7 mouse cellular contexts compared by ENCODE assay signal in genomic region chr11:69671726-69672124, GRCm38 (mm10). TPM values are rescaled to one million over a fixed set of nuclear protein-coding genes. Genes with fewer than 3 reads are reported as not detected.
A peak's percentile ranks its signal among the peaks of the same experiment; 100 is the strongest.
DNase-seq lines count a peak whose midpoint lies in the region; ATAC-seq and TF ChIP-seq lines count a peak whose summit lies in the region.

No protein-coding gene starts in this region.

- H3K9me3 ChIP-seq in forebrain, embryonic 14.5 days (replicated peaks; ENCODE audit: control insufficient read depth, low read length): no peaks in the 10 kb centered on the region
- no peaks in the 10 kb centered on the region for H3K9me3 ChIP-seq in liver, embryonic 14.5 days (ENCODE audit: control insufficient read depth, low read length)

- H3K4me3 ChIP-seq in testis, adult 2 months (ENCODE audit: control insufficient read depth, low read depth, low read length): peak overlapping the region; percentile 95
- peak overlapping the region; percentile 100 for H3K4me3 ChIP-seq in forebrain, embryonic 14.5 days (ENCODE audit: low read depth, low read length)
- peak overlapping the region; percentile 77 to 94 for H3K4me3 ChIP-seq in liver, embryonic 14.5 days (ENCODE audit: insufficient read depth in 1 of 2, low read depth in 2 of 2, low read length in 2 of 2)

- ATAC-seq in forebrain, embryonic 14.5 days: peak; percentile 10; the same call in 1 of the 2 replicates
- peak; percentile 3; the same call in 1 of the 2 replicates for ATAC-seq in liver, embryonic 14.5 days (ENCODE audit: insufficient read depth)

- 0 out of 2 replicates have a peak, but pooled peaks cover 2% of the 10 kb centered on the region for H3K4me1 ChIP-seq in testis, adult 2 months (ENCODE audit: control insufficient read depth, insufficient read depth, low read length)
- H3K4me1 ChIP-seq in forebrain, embryonic 14.5 days (ENCODE audit: control insufficient read depth, insufficient read depth, low read length): peaks cover 16% of the 10 kb centered on the region
- H3K4me1 ChIP-seq in liver, embryonic 14.5 days (replicated peaks; ENCODE audit: control insufficient read depth in 2 of 2, insufficient read depth in 2 of 2, low read length in 1 of 2): peaks cover 13 to 17% of the 10 kb centered on the region in 2 experiments

- H3K36me3 ChIP-seq in testis, adult 2 months (ENCODE audit: control insufficient read depth, insufficient read depth, low read length): peaks cover 1% of the 10 kb centered on the region
- peaks cover 77% of the 10 kb centered on the region for H3K36me3 ChIP-seq in forebrain, embryonic 14.5 days (ENCODE audit: control insufficient read depth, insufficient read depth, low read length)
- H3K36me3 ChIP-seq in liver, embryonic 14.5 days (replicated peaks; ENCODE audit: control insufficient read depth, insufficient read depth, low read depth): peaks cover 65% of the 10 kb centered on the region

- WGBS in forebrain, embryonic 14.5 days: under 1% methylated on average over 43 of the region's 43 CpGs
- 1% methylated on average over 43 of the region's 43 CpGs for WGBS in liver, embryonic 14.5 days (ENCODE audit: insufficient replicate concordance)

- H3K4me2 ChIP-seq in forebrain, embryonic 14.5 days (ENCODE audit: low read length): peak overlapping the region; percentile 94
- H3K4me2 ChIP-seq in liver, embryonic 14.5 days (ENCODE audit: low read depth): peak overlapping the region; percentile 97

- peak overlapping the region; percentile 98 for H3K27ac ChIP-seq in testis, adult 2 months (ENCODE audit: control insufficient read depth, insufficient read depth, low read depth, low read length)
- peak overlapping the region; percentile 97 for H3K27ac ChIP-seq in forebrain, embryonic 14.5 days (ENCODE audit: low read depth, low read length)
- H3K27ac ChIP-seq in liver, embryonic 14.5 days: peak overlapping the region; percentile 97

- TF ChIP-seq CTCF in testis, adult 2 months (IDR thresholded peaks at IDR 0.05; ENCODE audit: control insufficient read depth, insufficient read depth, insufficient replicate concordance, low read depth, low read length): no peak
- TF ChIP-seq CTCF in liver, embryonic 14.5 days (IDR thresholded peaks at IDR 0.05; ENCODE audit: low read depth): no peak; the same call in 1 of the 2 replicates

- peak overlapping the region; percentile 100 for H3K9ac ChIP-seq in forebrain, embryonic 14.5 days (ENCODE audit: low read length)
- H3K9ac ChIP-seq in liver, embryonic 14.5 days (replicated peaks): peak overlapping the region; percentile 99

- no peak for DNase-seq in testis, postnatal 10 days (ENCODE audit: low spot score)
- DNase-seq in forebrain, embryonic 14.5 days (ENCODE audit: low spot score): no peak
- DNase-seq in liver, embryonic 14.5 days (ENCODE audit: low read depth in 3 of 3, low spot score in 3 of 3): no peak
- DNase-seq in layer of hippocampus, postnatal 10 days (ENCODE audit: low spot score in 2 of 2): no peak
- DNase-seq in gastrocnemius, postnatal 10 days: no peak
- no peak for DNase-seq in kidney, adult 8-10 months

- TF ChIP-seq POLR2A in testis, adult 2 months (IDR thresholded peaks at IDR 0.05; ENCODE audit: control insufficient read depth, low read depth, low read length): no peak

- TF ChIP-seq EP300 in liver, embryonic 14.5 days (IDR thresholded peaks at IDR 0.05; ENCODE audit: low read depth): no peak

- H3K27me3 ChIP-seq in testis, adult 2 months (ENCODE audit: control insufficient read depth, insufficient read depth, low read length): no peaks in the 10 kb centered on the region
- H3K27me3 ChIP-seq in forebrain, embryonic 14.5 days (replicated peaks; ENCODE audit: control insufficient read depth, insufficient read depth, low read length): no peaks in the 10 kb centered on the region
- no peaks in the 10 kb centered on the region for H3K27me3 ChIP-seq in liver, embryonic 14.5 days (ENCODE audit: control insufficient read depth, insufficient read depth, low read length)

RNA-seq across cellular contexts. Expression of gene Eif4a1, which starts 0.5 kb away (rescaled TPM):
- polyA plus RNA-seq in testis, adult 2 months (2012; rRNA removed): 166 and 210 TPM in 2 replicates
- 1,177 and 1,222 TPM in 2 replicates for polyA plus RNA-seq in forebrain, embryonic 14.5 days (2014; fragmentation: Nextera tagmentation; extraction: Ambion mirVana)
- 312 and 420 TPM in 2 replicates for polyA plus RNA-seq in liver, embryonic 14.5 days (2012; rRNA removed)
- 316 TPM in 2 replicates for polyA plus RNA-seq in liver, embryonic 14.5 days (2014; fragmentation: Nextera tagmentation; extraction: Ambion mirVana)
- total RNA-seq in layer of hippocampus, postnatal 10 days (2021): 100 to 1,000 TPM; 492 to 501 TPM
- 100 to 1,000 TPM; 216 to 234 TPM for total RNA-seq in gastrocnemius, postnatal 10 days (2021)

RNA-seq across cellular contexts. Expression of gene Cd68, which starts 5.8 kb away (rescaled TPM):
- 3.9 and 4.4 TPM in 2 replicates for polyA plus RNA-seq in testis, adult 2 months (2012; rRNA removed)
- polyA plus RNA-seq in forebrain, embryonic 14.5 days (2014; fragmentation: Nextera tagmentation; extraction: Ambion mirVana): 8.2 and 9.6 TPM in 2 replicates
- 9.4 and 12.3 TPM in 2 replicates for polyA plus RNA-seq in liver, embryonic 14.5 days (2012; rRNA removed)
- 17.7 and 18.9 TPM in 2 replicates for polyA plus RNA-seq in liver, embryonic 14.5 days (2014; fragmentation: Nextera tagmentation; extraction: Ambion mirVana)
- total RNA-seq in layer of hippocampus, postnatal 10 days (2021): 10 to 100 TPM in 1 of 2 experiments, 1 to 10 TPM in 1; 8.4 to 11.5 TPM
- total RNA-seq in gastrocnemius, postnatal 10 days (2021): 10 to 100 TPM in 1 of 2 experiments, 1 to 10 TPM in 1; 6.1 to 14.1 TPM

RNA-seq across cellular contexts. Expression of gene Mpdu1, which starts 9.3 kb away (rescaled TPM):
- polyA plus RNA-seq in testis, adult 2 months (2012; rRNA removed): 41.9 and 42.5 TPM in 2 replicates
- 72.9 and 83.0 TPM in 2 replicates for polyA plus RNA-seq in forebrain, embryonic 14.5 days (2014; fragmentation: Nextera tagmentation; extraction: Ambion mirVana)
- polyA plus RNA-seq in liver, embryonic 14.5 days (2012; rRNA removed): 40.4 and 60.1 TPM in 2 replicates
- 13.8 and 16.0 TPM in 2 replicates for polyA plus RNA-seq in liver, embryonic 14.5 days (2014; fragmentation: Nextera tagmentation; extraction: Ambion mirVana)
- total RNA-seq in layer of hippocampus, postnatal 10 days (2021): 10 to 100 TPM; 85.9 to 89.9 TPM
- 10 to 100 TPM; 21.1 to 21.3 TPM for total RNA-seq in gastrocnemius, postnatal 10 days (2021)

RNA-seq across cellular contexts. Expression of gene Senp3, which starts 10.2 kb away (rescaled TPM):
- 54.7 and 67.6 TPM in 2 replicates for polyA plus RNA-seq in testis, adult 2 months (2012; rRNA removed)
- polyA plus RNA-seq in forebrain, embryonic 14.5 days (2014; fragmentation: Nextera tagmentation; extraction: Ambion mirVana): 81.8 and 88.2 TPM in 2 replicates
- 37.0 and 45.8 TPM in 2 replicates for polyA plus RNA-seq in liver, embryonic 14.5 days (2012; rRNA removed)
- 21.0 and 24.5 TPM in 2 replicates for polyA plus RNA-seq in liver, embryonic 14.5 days (2014; fragmentation: Nextera tagmentation; extraction: Ambion mirVana)
- total RNA-seq in layer of hippocampus, postnatal 10 days (2021): 10 to 100 TPM; 88.0 to 98.7 TPM
- total RNA-seq in gastrocnemius, postnatal 10 days (2021): 10 to 100 TPM; 29.5 to 36.0 TPM

RNA-seq across cellular contexts. Expression of gene Tnfsf13, which starts 13.9 kb away (rescaled TPM):
- polyA plus RNA-seq in testis, adult 2 months (2012; rRNA removed): 4.2 and 5.6 TPM in 2 replicates
- polyA plus RNA-seq in forebrain, embryonic 14.5 days (2014; fragmentation: Nextera tagmentation; extraction: Ambion mirVana): 0.53 TPM in 1 of 2 replicates, not detected in the other
- 0.21 and 0.26 TPM in 2 replicates for polyA plus RNA-seq in liver, embryonic 14.5 days (2012; rRNA removed)
- 0.20 TPM in 1 of 2 replicates, not detected in the other for polyA plus RNA-seq in liver, embryonic 14.5 days (2014; fragmentation: Nextera tagmentation; extraction: Ambion mirVana)
- total RNA-seq in layer of hippocampus, postnatal 10 days (2021): 1 to 10 TPM; 1.1 to 1.2 TPM
- 1 to 10 TPM; 1.6 to 2.1 TPM for total RNA-seq in gastrocnemius, postnatal 10 days (2021)
